Mouse (Mus musculus) hindlimb bud, embryonic 11.5 days (tissue): Measurements from ENCODE around the gene Haus8.
"Not testable (repeated sequence)": the region's sequence is repeated elsewhere in the genome, so short reads cannot be mapped to it uniquely, and the experiment has no call there.

Experiments used
- DNase-seq: peaks from one replicate; pipeline ENCODE4 v3.0.0-alpha.2; 2012; ENCODE audit warnings: low read depth, low spot score; ENCODE audit errors: extremely low spot score

The Haus8 gene

DNA sequence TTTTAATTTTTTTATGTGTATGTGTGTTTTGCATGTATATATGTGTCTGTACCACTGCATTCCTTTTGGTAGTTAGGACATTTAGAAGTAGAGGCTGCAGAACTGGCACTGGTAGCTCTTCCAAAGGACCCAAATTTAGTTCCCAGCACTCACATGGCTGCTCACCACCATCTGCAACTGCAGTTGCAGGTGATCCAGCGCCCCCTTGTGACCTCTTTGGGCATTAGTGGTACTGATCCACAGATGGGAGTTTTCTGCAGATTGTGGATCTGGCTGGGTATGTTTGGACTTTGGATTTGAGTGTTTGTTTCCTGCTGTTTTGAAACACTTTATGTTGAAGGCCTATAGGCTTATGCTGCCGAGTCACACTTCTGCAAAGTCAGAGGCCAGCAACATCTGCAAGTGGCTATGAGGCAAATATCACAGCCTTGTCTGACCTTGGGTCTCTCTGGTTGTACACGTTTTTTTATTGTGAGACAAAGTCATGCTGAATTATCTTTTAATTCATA, 15.8 kb upstream of the Haus8 start:
- DNase-seq, result no peak

GRCm38 (mm10) chr8:71286223-71286622, 13.5 kb upstream of the Haus8 start:
- not testable (repeated sequence) for DNase-seq

GRCm38 (mm10) chr8:71282621-71283020, 9.9 kb upstream of the Haus8 start:
- DNase-seq, result no peak

GRCm38 (mm10) chr8:71281731-71282130, 9.0 kb upstream of the Haus8 start:
- DNase-seq, result not testable (repeated sequence)

DNA sequence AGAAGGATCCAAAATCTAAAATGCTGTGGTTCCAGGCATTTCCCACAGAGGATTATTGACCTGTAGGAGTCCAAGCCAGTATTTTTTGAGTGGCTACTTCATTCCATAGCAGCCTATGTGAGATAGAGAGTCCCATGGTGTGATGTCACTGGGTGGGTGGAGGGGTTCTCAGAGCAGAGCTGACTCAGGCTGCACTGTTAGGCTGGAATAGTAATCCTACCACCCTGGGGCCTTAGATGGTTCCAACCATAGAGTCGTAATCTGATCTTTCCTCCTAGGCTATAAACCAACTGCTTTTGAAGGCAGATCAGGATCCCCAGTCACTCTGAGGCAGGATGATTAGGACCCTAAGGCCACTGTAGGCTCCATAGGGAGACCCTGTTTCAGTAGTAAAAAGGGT, 6.7 kb upstream of the Haus8 start:
- not testable (repeated sequence) for DNase-seq

GRCm38 (mm10) chr8:71276166-71276565, 3.4 kb upstream of the Haus8 start:
- no peak for DNase-seq

DNA sequence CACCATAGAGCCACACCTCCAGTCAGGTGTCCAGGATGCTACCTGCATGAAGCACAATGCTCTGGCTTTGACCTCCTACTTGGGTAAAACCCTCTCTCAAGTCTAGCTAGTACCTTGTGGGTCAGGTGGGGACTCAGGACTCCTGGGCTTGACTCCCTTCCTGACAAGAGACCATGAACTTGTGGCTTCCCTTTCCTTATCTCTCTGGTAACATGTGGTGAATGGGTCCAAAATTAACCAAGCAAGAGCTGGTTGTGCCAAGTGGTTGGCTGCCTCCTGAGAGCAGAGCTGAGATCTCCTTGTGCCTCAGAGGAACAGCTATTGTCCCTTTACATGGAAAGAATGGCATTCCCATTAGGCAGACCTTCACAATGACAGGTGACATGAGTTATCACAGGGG, 1.7 kb upstream of the Haus8 start:
- no peak for DNase-seq

GRCm38 (mm10) chr8:71273151-71273510, 397 bp upstream of the Haus8 start:
- no peak for DNase-seq

DNA sequence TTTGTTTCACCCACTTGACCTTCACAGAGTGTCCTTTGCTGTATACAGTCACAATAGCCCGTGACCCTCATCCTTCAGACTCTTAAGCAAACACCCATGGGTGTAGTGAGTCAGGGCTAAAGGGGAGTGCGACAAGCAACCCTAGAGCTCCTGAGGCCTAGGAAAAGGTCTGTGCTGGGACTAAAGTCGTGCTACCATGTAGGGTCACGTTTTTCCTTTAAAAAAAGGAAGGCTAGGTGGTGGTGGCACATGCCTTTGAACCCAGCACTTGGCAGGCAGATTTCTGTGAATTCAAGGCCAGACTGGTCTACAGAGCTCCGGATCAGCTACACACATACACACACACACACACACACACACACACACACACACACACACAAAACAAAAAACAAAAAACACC, 1.1 kb downstream of the Haus8 start:
- DNase-seq, result no peak

- DNase-seq, result not testable (repeated sequence)
Measured at GRCm38 (mm10) chr8:71268286-71268685, 4.4 kb downstream of the Haus8 start.

- DNase-seq, result no peak
Measured at GRCm38 (mm10) chr8:71267690-71268089, 5.0 kb downstream of the Haus8 start.

DNA sequence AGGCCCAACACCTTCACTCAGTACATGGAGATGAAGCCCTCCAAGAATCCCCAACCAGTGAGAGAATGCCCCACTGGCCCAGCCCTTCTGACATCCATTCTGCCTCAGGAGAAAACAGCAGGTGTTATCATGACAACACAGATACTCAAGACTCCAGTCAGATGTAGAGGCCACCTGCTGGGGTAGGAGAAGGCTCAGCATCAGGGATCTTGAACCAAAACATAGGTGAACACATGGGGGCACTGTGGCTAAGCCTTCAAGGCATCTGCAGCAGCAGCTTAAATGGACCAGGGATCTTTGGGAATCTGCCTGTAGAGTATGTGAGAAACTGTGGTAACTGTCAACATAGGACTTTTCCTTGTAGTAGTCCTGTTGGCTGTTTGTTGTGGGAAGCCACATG, 11.5 kb downstream of the Haus8 start:
- DNase-seq, result no peak

- DNase-seq, result no peak
Measured at GRCm38 (mm10) chr8:71256545-71257232, 16.0 kb downstream of the Haus8 start.

- no peak for DNase-seq
Measured at GRCm38 (mm10) chr8:71248203-71248602, 24.5 kb downstream of the Haus8 start.

- no peak for DNase-seq
Measured at GRCm38 (mm10) chr8:71242757-71243156, 30.0 kb downstream of the Haus8 start.

DNA sequence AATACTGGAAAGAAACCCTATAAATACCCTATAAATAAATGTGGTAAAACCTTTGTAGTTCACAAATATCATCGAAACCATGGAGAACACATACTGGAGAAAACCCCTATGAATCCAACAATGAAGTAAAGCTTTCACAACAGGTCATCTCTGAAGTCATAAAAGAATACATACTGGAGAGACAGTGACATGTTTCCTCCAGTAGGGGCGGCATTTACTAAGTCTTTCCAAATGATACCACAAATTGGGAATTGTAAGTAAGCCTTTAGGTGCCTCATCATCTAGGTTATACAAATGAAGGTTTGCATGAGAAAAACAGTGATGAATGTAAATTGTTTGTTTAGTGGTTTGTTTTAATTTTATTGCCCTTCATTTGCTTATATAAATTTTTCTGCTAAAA, 48.2 kb downstream of the Haus8 start:
- DNase-seq, result no peak

DNA sequence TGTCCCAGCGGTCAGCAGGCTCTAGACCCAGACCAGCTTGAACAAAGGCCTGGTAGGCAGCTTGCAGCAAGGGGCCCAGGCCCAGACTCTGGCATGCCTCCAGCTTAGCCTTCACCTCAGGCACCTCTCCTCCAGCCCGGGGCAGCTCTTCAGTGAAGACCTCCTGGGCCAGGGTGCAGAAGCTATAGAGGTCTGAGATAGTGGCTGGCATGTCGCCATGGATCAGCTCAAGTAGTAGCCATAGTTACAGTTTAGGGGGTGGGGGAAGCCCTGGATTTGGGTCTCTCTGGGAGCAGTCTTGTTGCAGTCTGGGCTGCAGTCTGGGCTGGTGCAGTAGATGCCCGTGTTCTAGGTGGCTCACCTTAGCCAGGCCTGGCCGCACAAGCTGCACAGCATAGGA, 58.5 kb downstream of the Haus8 start:
- DNase-seq, result not testable (repeated sequence)

GRCm38 (mm10) chr8:71205541-71205967, 67.2 kb downstream of the Haus8 start:
- DNase-seq, result not testable (repeated sequence)
